Mouse (Mus musculus): ENCODE measurements around the gene Kcnma1.

GRCm38 (mm10) chr14:24009978-24010377 lies 4.3 kb downstream of the Kcnma1 start:
- TF ChIP-seq EP300 (IDR thresholded peaks at IDR 0.05; ENCODE audit: low read depth in 1 of 2, low read length in 2 of 2) (no peak), CTCF (IDR thresholded peaks at IDR 0.05 in 2 of 3, conservative IDR thresholded peaks at IDR 0.05 in 1 of 3; ENCODE audit: control insufficient read depth in 1 of 3, insufficient read depth in 1 of 3, low read depth in 2 of 3, low read length in 3 of 3, poor library complexity in 1 of 3, severe bottlenecking in 1 of 3) (no peak), MEF2A (IDR thresholded peaks at IDR 0.05; ENCODE audit: extremely low read depth, insufficient replicate concordance, low read depth, low read length, poor library complexity, severe bottlenecking) (no peak), GATA1 (IDR thresholded peaks at IDR 0.05; ENCODE audit: low read depth, low read length) (no peak), MAFK (IDR thresholded peaks at IDR 0.05; ENCODE audit: borderline replicate concordance, low read depth, low read length) (no peak), POLR2A (IDR thresholded peaks at IDR 0.05; ENCODE audit: control insufficient read depth in 1 of 2, insufficient read depth in 1 of 2, low read depth in 1 of 2, low read length in 2 of 2, poor library complexity in 1 of 2) (no peak), ZNF384 (IDR thresholded peaks at IDR 0.05; ENCODE audit: low read depth, low read length) (no peak)

Data from MEL (cell line).